Mouse (Mus musculus): Measurements from ENCODE around the gene Plxna1.

DNA sequence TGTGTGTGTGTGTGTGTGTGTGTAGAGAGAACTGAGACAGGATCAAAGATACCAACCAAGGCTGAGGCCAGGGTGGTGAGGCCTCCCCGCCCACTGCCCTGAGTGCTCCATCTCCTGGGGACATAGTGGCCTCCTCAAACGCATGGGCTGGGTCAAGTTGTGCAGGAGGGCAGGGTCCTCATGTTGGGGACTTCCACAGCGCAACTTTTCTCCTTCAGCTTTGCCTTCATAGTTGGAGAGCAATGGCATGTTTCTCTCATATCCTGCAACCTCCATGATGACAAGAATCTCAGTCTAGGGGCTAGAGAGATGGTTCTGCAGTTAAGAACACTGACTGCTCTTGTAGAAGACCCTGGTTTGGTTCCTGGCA is 76.1 kb downstream of the Plxna1 start:
- TF ChIP-seq CTCF (IDR thresholded peaks at IDR 0.05; ENCODE audit: insufficient read depth, low read depth, low read length) (no peak), POLR2A (IDR thresholded peaks at IDR 0.05; ENCODE audit: insufficient read depth, low read depth, low read length) (no peak)
